Mouse (Mus musculus) embryonic facial prominence, embryonic 10.5 days (tissue): Measurements from ENCODE around the gene A230072I06Rik. TPM values are rescaled to one million over a fixed set of nuclear protein-coding genes. Genes with fewer than 3 reads are reported as not detected.
A peak's percentile ranks its signal among the peaks of the same experiment; 100 is the strongest.

Experiments
- DNase-seq: peaks from one replicate; pipeline ENCODE4 v3.0.0-alpha.2; 2017; ENCODE audit warnings: low spot score
- H3K27ac ChIP-seq: fragments of 300-500 bp; sonication (generic); replicated peaks from 2 replicates; pipeline ENCODE4 v1.5.1; 2016; ENCODE audit warnings: mild to moderate bottlenecking
- H3K27me3 ChIP-seq: fragments of 300-500 bp; sonication (generic); replicated peaks from 2 replicates; pipeline ENCODE4 v1.6.1; 2016; ENCODE audit warnings: low read depth, mild to moderate bottlenecking; ENCODE audit not compliant: poor library complexity, severe bottlenecking
- H3K36me3 ChIP-seq: fragments of 300-500 bp; sonication (generic); replicated peaks from 2 replicates; pipeline ENCODE4 v1.6.1; 2016; ENCODE audit warnings: mild to moderate bottlenecking, moderate library complexity
- H3K4me1 ChIP-seq: fragments of 300-500 bp; sonication (generic); 2 replicates; pipeline ENCODE4 v1.6.1; 2016
- H3K4me3 ChIP-seq: fragments of 300-500 bp; sonication (generic); 2 replicates; pipeline ENCODE4 v1.5.1; 2016; ENCODE audit warnings: mild to moderate bottlenecking, moderate library complexity
- H3K9me3 ChIP-seq: fragments of 300-500 bp; sonication (generic); 2 replicates; pipeline ENCODE4 v1.6.1; 2016; ENCODE audit warnings: mild to moderate bottlenecking
- WGBS: fragments of 180-500 bp; shearing (Covaris S2); methylation state at CpG from one replicate; pipeline ENCODE4 v1.1.7; 2016; 5-methylcytosine and 5-hydroxymethylcytosine counted together
- polyA plus RNA-seq: library from polyadenylated mRNA; unstranded; fragments of >200 nt; fragmentation: Nextera tagmentation; extraction: Ambion mirVana; gene quantifications from 2 replicates; pipeline ENCODE4 v1.2.1, GENCODE M21; 2016

The A230072I06Rik gene
- polyA plus RNA-seq, 1 experiment from 2014 or later, result not detected

DNA sequence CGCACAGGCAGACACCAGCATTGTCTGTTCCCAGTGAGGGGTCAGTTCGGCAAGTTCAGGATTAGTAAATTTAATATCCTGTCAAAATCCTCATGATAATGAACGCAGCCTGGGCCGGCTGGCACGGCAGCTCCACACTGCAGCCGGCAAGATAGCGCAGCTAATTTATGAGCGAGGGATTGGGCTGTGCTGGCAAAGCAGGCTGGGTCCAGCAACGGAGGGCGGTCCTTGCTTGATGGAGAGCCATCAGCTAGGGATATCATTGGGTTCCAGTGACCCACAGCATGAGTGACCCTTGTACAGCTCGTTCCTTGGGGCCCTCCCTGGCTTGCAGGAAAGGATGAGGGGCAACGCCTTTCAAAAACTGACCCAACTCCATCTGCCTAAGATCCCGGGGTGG is 48.6 kb downstream of the A230072I06Rik start:
- Histone ChIP-seq H3K27ac (no peak overlapping the region), H3K27me3 (peaks cover 98% of the 10 kb centered on the region), H3K4me1 (peaks cover 54% of the 10 kb centered on the region), H3K4me3 (no peak overlapping the region), H3K36me3 (no peaks in the 10 kb centered on the region), H3K9me3 (no peaks in the 10 kb centered on the region)
- DNase-seq, result no peak
- 69% methylated on average over 13 of the region's 13 CpGs for WGBS

DNA sequence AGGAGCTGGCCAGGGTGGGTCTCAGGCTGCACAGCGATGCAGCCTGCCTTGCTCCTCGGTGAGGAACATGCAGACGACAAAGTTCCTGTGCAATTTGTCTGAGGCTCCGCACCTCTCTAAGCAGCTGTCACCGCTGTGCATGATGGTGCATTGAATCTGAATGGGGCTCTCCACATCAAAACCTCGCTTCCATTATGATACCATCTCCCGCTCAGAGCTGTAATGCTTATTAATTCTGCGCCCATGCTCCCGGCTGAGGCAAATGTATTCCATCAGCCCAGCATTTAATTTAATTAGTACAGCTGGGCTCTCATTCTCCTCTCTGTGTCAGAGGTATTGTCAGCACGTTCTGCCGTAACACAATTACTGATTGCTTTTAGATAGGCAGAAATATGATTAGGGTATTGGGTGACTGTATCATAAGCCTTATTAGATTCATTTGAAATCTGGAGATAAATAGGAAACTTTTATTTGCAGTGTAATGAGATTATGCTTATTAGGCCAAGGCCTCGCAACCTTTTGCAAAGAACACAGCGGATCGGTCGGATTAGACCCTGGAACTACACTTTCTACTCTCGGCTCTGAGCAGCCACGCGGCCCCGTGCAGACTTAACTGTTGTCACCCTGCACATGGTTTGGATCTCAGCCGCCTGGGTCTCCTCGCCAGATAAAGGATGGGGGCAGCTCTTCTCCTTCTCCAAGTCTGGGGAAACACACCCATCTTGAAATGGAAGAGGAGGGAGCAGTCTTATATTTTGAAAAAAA is 49.3 kb downstream of the A230072I06Rik start:
- 63% methylated on average over 21 of the region's 21 CpGs for WGBS
- Histone ChIP-seq H3K27me3 (peaks cover 98% of the 10 kb centered on the region), H3K36me3 (no peaks in the 10 kb centered on the region), H3K4me3 (no peak overlapping the region), H3K4me1 (peaks cover 51% of the 10 kb centered on the region), H3K27ac (no peak overlapping the region), H3K9me3 (no peaks in the 10 kb centered on the region)
- DNase-seq, result no peak

DNA sequence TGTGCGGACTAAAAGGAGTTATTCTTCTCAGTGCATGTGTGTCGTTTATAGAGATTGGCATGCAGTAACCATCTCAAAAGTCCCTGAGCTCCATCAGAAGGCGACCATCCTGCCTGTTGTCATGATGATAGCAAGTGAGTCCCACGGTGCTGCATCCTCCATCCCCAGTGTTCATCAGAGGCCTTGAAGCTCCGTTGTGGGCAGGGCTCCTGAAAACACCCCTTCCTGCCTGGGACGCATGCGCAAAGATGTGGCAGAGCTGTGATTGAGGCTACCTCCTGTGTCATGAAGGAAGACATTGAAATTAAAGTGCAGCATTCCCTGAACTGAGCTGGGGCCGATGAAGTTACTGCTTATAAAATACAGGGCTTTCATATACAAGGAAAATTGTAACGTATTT is 49.9 kb downstream of the A230072I06Rik start:
- Histone ChIP-seq H3K4me1 (peaks cover 47% of the 10 kb centered on the region), H3K27me3 (peaks cover 98% of the 10 kb centered on the region)

DNA sequence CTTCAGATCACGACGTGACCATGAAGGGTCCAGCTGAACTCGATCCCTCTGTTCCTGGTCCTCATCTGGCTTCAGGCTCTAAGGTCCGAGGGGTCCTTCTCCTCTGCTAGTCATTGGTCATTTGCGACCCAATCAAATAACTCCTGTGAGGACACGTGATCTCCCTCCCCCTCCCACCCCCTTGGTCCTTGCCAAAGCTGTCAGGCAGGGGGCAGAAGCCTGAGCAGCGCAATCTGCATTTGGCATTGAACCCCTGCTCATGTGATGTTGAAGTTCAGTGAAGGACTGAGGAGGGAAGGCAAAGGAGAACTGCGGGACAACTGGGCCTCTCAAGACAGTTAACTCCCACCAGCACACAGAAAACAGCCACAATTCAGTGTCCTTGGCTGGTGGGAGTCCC is 51.4 kb downstream of the A230072I06Rik start:
- Histone ChIP-seq H3K4me3 (no peak overlapping the region), H3K27me3 (peaks cover 98% of the 10 kb centered on the region)
- 22% methylated on average over 8 of the region's 8 CpGs for WGBS

More for the DNA sequence above, 49.9 kb downstream of the A230072I06Rik start:
- Histone ChIP-seq H3K9me3 (no peaks in the 10 kb centered on the region), H3K36me3 (no peaks in the 10 kb centered on the region), H3K27ac (no peak overlapping the region), H3K4me3 (no peak overlapping the region)
- DNase-seq, result no peak
- WGBS, result 74% methylated on average over 9 of the region's 9 CpGs

More for the DNA sequence above, 51.4 kb downstream of the A230072I06Rik start:
- Histone ChIP-seq H3K27ac (no peak overlapping the region), H3K36me3 (no peaks in the 10 kb centered on the region), H3K4me1 (peaks cover 43% of the 10 kb centered on the region), H3K9me3 (no peaks in the 10 kb centered on the region)
- peak; percentile 55 for DNase-seq

Other genes with a start within 250 kb of the A230072I06Rik start
- gene Sox1, start 116.5 kb downstream of the A230072I06Rik start, polyA plus RNA-seq, result 1.0 and 1.1 TPM in 2 replicates